Comparison of ENCODE assay signal across 21 mouse cellular contexts in the genomic region with DNA sequence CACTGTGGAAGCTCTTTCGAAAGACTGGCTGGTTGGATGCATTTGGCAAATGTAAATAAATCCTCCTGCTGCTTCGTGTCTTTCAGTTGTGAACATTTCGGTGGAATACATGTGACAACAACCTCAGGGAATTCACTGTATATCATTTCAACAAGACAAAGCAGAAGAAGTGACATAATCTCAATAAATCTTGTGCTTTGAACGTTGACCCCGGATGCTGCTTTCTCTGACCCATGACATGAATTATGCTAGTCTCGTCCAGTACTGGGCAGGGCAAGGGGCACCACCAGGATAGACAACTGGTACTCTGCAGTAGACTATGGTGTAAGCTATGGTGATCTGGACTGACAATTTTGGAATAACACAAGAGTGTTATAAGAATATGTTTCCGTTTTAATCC. TPM values are rescaled to one million over a fixed set of nuclear protein-coding genes. Genes with fewer than 3 reads are reported as not detected.
DNase-seq lines count a peak whose midpoint lies in the region; ATAC-seq and TF ChIP-seq lines count a peak whose summit lies in the region.
"Had no signal": no experiment of that assay in that cellular context is flagged by ENCODE, and none has a peak within 500 bp of the region (broad histone marks: within the 10 kb centered on the region; RNA-seq: fewer than 3 reads in every experiment).

No protein-coding gene starts in this region.

- TF ChIP-seq CTCF in kidney, postnatal 0 days (IDR thresholded peaks at IDR 0.05; ENCODE audit: low read depth), result no peak

- no peak overlapping the region for H3K4me2 ChIP-seq in kidney, postnatal 0 days (ENCODE audit: low read length)
- no peak overlapping the region for H3K4me2 ChIP-seq in kidney, embryonic 14.5 days (replicated peaks; ENCODE audit: low read depth, low read length)
- H3K4me2 ChIP-seq in neural tube, embryonic 15.5 days, result no peak overlapping the region
- H3K4me2 ChIP-seq: embryonic facial prominence, embryonic 12.5 days; embryonic facial prominence, embryonic 15.5 days; heart, embryonic 11.5 days; hindbrain, embryonic 12.5 days; hindbrain, embryonic 15.5 days had no signal

- H3K36me3 ChIP-seq in kidney, postnatal 0 days (ENCODE audit: insufficient read depth, low read length), result no peaks in the 10 kb centered on the region
- no peaks in the 10 kb centered on the region for H3K36me3 ChIP-seq in kidney, embryonic 14.5 days (ENCODE audit: control insufficient read depth, insufficient read depth, low read length)
- no peaks in the 10 kb centered on the region for H3K36me3 ChIP-seq in neural tube, embryonic 15.5 days
- H3K36me3 ChIP-seq: embryonic facial prominence, embryonic 12.5 days; embryonic facial prominence, embryonic 15.5 days; hindbrain, embryonic 12.5 days; hindbrain, embryonic 15.5 days had no signal

- WGBS in kidney, postnatal 0 days, result 44% methylated on average over 7 of the region's 7 CpGs
- 45% methylated on average over 7 of the region's 7 CpGs for WGBS in kidney, embryonic 14.5 days
- WGBS in neural tube, embryonic 15.5 days, result 68% methylated on average over 7 of the region's 7 CpGs

- no peaks in the 10 kb centered on the region for H3K27me3 ChIP-seq in kidney, postnatal 0 days (ENCODE audit: insufficient read depth, low read length)
- H3K27me3 ChIP-seq in kidney, embryonic 14.5 days (ENCODE audit: control insufficient read depth, insufficient read depth, low read length), result no peaks in the 10 kb centered on the region
- no peaks in the 10 kb centered on the region for H3K27me3 ChIP-seq in neural tube, embryonic 15.5 days (replicated peaks)
- H3K27me3 ChIP-seq: embryonic facial prominence, embryonic 12.5 days; embryonic facial prominence, embryonic 15.5 days; hindbrain, embryonic 12.5 days; hindbrain, embryonic 15.5 days had no signal

- H3K9ac ChIP-seq in kidney, postnatal 0 days (ENCODE audit: low read depth, low read length), result no peak overlapping the region
- no peak overlapping the region for H3K9ac ChIP-seq in kidney, embryonic 14.5 days (ENCODE audit: low read depth, low read length)
- no peak overlapping the region for H3K9ac ChIP-seq in neural tube, embryonic 15.5 days (replicated peaks)
- H3K9ac ChIP-seq: embryonic facial prominence, embryonic 12.5 days; embryonic facial prominence, embryonic 15.5 days; forebrain, postnatal 0 days; hindbrain, embryonic 12.5 days; hindbrain, embryonic 15.5 days had no signal

- ATAC-seq in kidney, postnatal 0 days (replicated peaks; ENCODE audit: low FRiP score, low read depth), result no peak
- ATAC-seq in kidney, embryonic 14.5 days (ENCODE audit: low FRiP score, low TSS enrichment), result no peak
- no peak for ATAC-seq in neural tube, embryonic 15.5 days (ENCODE audit: low FRiP score)
- ATAC-seq: activated CD4-positive, CD25-positive, alpha-beta regulatory T cell, adult 4 months; forebrain, embryonic 14.5 days; forebrain, postnatal 0 days had no signal

- no peak overlapping the region for H3K4me3 ChIP-seq in kidney, postnatal 0 days (replicated peaks; ENCODE audit: low read depth, low read length)
- H3K4me3 ChIP-seq in kidney, embryonic 14.5 days (ENCODE audit: low read length), result no peak overlapping the region
- no peak overlapping the region for H3K4me3 ChIP-seq in neural tube, embryonic 15.5 days (replicated peaks)
- H3K4me3 ChIP-seq: embryonic facial prominence, embryonic 12.5 days; embryonic facial prominence, embryonic 15.5 days; gastrocnemius, adult 2 months; hindbrain, embryonic 12.5 days; hindbrain, embryonic 15.5 days had no signal

- peak; percentile 30 for DNase-seq in embryo, embryonic 10 days (ENCODE audit: low spot score)
- DNase-seq in embryo, embryonic 11 days, result no peak
- peak; percentile 4 for DNase-seq in kidney, postnatal 0 days (ENCODE audit: low spot score)
- peak; percentile 27 for DNase-seq in neural tube, embryonic 10.5 days (ENCODE audit: extremely low spot score, low spot score)
- DNase-seq: adrenal gland, postnatal 10 days; adrenal gland, postnatal 36 days; cerebellum, adult 18-20 months; cerebellum, adult 9-10 months; cerebellum, postnatal 14 days; forebrain, postnatal 0 days; gastrocnemius, adult 2 months; gastrocnemius, postnatal 14 days had no signal

- H3K27ac ChIP-seq in kidney, postnatal 0 days, result no peak overlapping the region
- H3K27ac ChIP-seq in kidney, embryonic 14.5 days (ENCODE audit: low read depth, low read length), result no peak overlapping the region
- H3K27ac ChIP-seq in neural tube, embryonic 15.5 days (replicated peaks), result no peak overlapping the region
- H3K27ac ChIP-seq: embryonic facial prominence, embryonic 12.5 days; embryonic facial prominence, embryonic 15.5 days; gastrocnemius, adult 2 months; hindbrain, embryonic 12.5 days; hindbrain, embryonic 15.5 days had no signal

- no peaks in the 10 kb centered on the region for H3K9me3 ChIP-seq in kidney, postnatal 0 days (replicated peaks; ENCODE audit: low read length)
- no peaks in the 10 kb centered on the region for H3K9me3 ChIP-seq in kidney, embryonic 14.5 days (ENCODE audit: control insufficient read depth, low read length)
- no peaks in the 10 kb centered on the region for H3K9me3 ChIP-seq in neural tube, embryonic 15.5 days (replicated peaks)
- H3K9me3 ChIP-seq: embryonic facial prominence, embryonic 12.5 days; embryonic facial prominence, embryonic 15.5 days; hindbrain, embryonic 12.5 days; hindbrain, embryonic 15.5 days had no signal

- H3K4me1 ChIP-seq in kidney, postnatal 0 days (replicated peaks; ENCODE audit: insufficient read depth, low read length), result no peaks in the 10 kb centered on the region
- no peaks in the 10 kb centered on the region for H3K4me1 ChIP-seq in kidney, embryonic 14.5 days (ENCODE audit: control insufficient read depth, insufficient read depth, low read length)
- no peaks in the 10 kb centered on the region for H3K4me1 ChIP-seq in neural tube, embryonic 15.5 days
- H3K4me1 ChIP-seq: embryonic facial prominence, embryonic 12.5 days; embryonic facial prominence, embryonic 15.5 days; hindbrain, embryonic 12.5 days; hindbrain, embryonic 15.5 days had no signal

RNA-seq across cellular contexts. Expression of a gene that starts 28.3 kb away (rescaled TPM):
- 2.0 and 2.7 TPM in 2 replicates for polyA plus RNA-seq in kidney, postnatal 0 days (2015; fragmentation: Nextera tagmentation; extraction: Ambion mirVana)
- 3.1 and 5.6 TPM in 2 replicates for polyA plus RNA-seq in kidney, embryonic 14.5 days (2014; fragmentation: Nextera tagmentation; extraction: Ambion mirVana)
- polyA plus RNA-seq in neural tube, embryonic 15.5 days (2015; fragmentation: Nextera tagmentation; extraction: Ambion mirVana), result 8.6 and 9.3 TPM in 2 replicates
